Comparison of ENCODE assay signal across 25 mouse cellular contexts in the genomic region with DNA sequence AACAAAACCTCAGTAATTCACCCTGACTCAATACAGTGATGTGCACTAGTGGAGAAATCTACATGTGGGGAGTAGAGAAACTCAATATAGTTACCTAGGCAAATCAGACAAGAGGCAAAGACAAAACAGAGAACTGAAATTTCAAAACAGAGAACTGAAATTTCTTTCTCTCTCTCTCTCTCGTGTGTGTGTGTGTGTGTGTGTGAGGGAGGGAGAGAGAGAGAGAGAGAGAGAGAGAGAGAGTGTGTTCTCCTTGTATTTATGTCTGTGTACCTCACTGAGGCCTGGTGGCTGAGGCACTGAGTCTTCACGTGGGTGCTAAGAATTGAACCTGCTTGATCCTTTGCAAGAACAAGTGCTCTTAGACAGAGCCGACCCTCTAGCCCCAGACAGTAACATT. TPM values are rescaled to one million over a fixed set of nuclear protein-coding genes. Genes with fewer than 3 reads are reported as not detected.
"Had no signal": no experiment of that assay in that cellular context is flagged by ENCODE, and none has a peak within 500 bp of the region (broad histone marks: within the 10 kb centered on the region; RNA-seq: fewer than 3 reads in every experiment).

No protein-coding gene starts in this region.

- H3K27ac ChIP-seq: limb, embryonic 12.5 days; limb, embryonic 15.5 days; liver, embryonic 14.5 days; macrophage; midbrain, embryonic 10.5 days; neural tube, embryonic 13.5 days; stomach, embryonic 15.5 days had no signal

- H3K4me2 ChIP-seq: limb, embryonic 12.5 days; limb, embryonic 15.5 days; liver, embryonic 11.5 days; lung, embryonic 14.5 days; neural tube, embryonic 13.5 days; stomach, embryonic 15.5 days had no signal

- H3K4me3 ChIP-seq: limb, embryonic 12.5 days; limb, embryonic 15.5 days; megakaryocyte, embryonic 14.5 days; midbrain, embryonic 10.5 days; myocyte; neural tube, embryonic 13.5 days; stomach, embryonic 15.5 days had no signal

- H3K9ac ChIP-seq: limb, embryonic 12.5 days; limb, embryonic 15.5 days; liver, embryonic 14.5 days; liver, postnatal 0 days; lung, embryonic 14.5 days; neural tube, embryonic 13.5 days; stomach, embryonic 15.5 days had no signal

- H3K27me3 ChIP-seq: limb, embryonic 12.5 days; limb, embryonic 15.5 days; megakaryocyte, embryonic 14.5 days; neural tube, embryonic 13.5 days; stomach, embryonic 15.5 days had no signal

- H3K9me3 ChIP-seq: limb, embryonic 12.5 days; limb, embryonic 15.5 days; megakaryocyte, embryonic 14.5 days; midbrain, embryonic 10.5 days; neural tube, embryonic 13.5 days; stomach, embryonic 15.5 days had no signal

- DNase-seq: kidney, adult 2 months; kidney, postnatal 10 days; kidney, postnatal 36 days; layer of hippocampus, postnatal 36 days; left cerebral cortex, postnatal 4 days; liver, postnatal 0 days; lung, embryonic 14.5 days; midbrain, embryonic 14.5 days; thymus, postnatal 25 days had no signal

- H3K36me3 ChIP-seq: stomach, embryonic 15.5 days had no signal

- ATAC-seq: intestine, postnatal 0 days; liver, postnatal 0 days; lung, postnatal 0 days had no signal

RNA-seq across cellular contexts. Expression of a gene that starts 18.0 kb away (rescaled TPM):
- total RNA-seq: layer of hippocampus, adult 8-10 months; layer of hippocampus, postnatal 10 days; layer of hippocampus, postnatal 36 days; left cerebral cortex, adult 8-10 months; left cerebral cortex, postnatal 14 days; left cerebral cortex, postnatal 4 days had no signal
- polyA plus RNA-seq: macrophage had no signal

RNA-seq across cellular contexts. Expression of a gene that starts 30.1 kb away (rescaled TPM):
- total RNA-seq: left cerebral cortex, postnatal 4 days had no signal

RNA-seq across cellular contexts. Expression of a gene that starts 44.7 kb away (rescaled TPM):
- polyA plus RNA-seq: macrophage had no signal
